In the genomic region with DNA sequence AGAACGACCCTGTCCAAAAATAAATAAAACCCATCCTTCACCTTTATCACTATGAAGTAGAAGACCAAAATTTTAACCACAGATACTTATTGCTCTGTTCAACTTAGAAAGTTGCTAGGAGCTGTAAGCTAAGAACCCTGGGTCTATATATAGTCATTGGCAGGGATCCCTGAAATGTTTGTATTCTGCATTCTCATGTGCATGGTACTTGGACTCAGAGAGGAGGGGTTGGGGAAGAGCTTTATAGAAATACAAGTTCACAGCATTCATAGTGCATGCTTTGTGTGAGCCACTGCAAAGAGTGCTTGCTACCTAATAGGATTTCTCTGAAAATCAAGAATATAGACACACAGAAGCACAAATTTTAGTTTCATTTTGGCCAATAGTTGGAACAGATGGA, we compare ENCODE assay signal across 14 mouse cellular contexts. TPM values are rescaled to one million over a fixed set of nuclear protein-coding genes. Genes with fewer than 3 reads are reported as not detected.
DNase-seq lines count a peak whose midpoint lies in the region; ATAC-seq and TF ChIP-seq lines count a peak whose summit lies in the region.
"Had no signal": no experiment of that assay in that cellular context is flagged by ENCODE, and none has a peak within 500 bp of the region (broad histone marks: within the 10 kb centered on the region; RNA-seq: fewer than 3 reads in every experiment).

No protein-coding gene starts in this region.

- no peak for TF ChIP-seq POLR2A in limb, embryonic 14.5 days (IDR thresholded peaks at IDR 0.05; ENCODE audit: borderline replicate concordance, extremely low read depth, insufficient read depth, insufficient read length)

- 0 out of 2 replicates have a peak, but pooled peaks cover 3% of the 10 kb centered on the region for H3K4me1 ChIP-seq in limb, embryonic 14.5 days (ENCODE audit: control insufficient read depth, insufficient read depth, low read length)
- H3K4me1 ChIP-seq in limb, embryonic 10.5 days: no peaks in the 10 kb centered on the region
- peaks cover 10% of the 10 kb centered on the region; the same call in 1 of the 2 replicates for H3K4me1 ChIP-seq in heart, postnatal 0 days (ENCODE audit: control insufficient read depth, insufficient read depth)
- H3K4me1 ChIP-seq: hindbrain, embryonic 12.5 days; intestine, embryonic 15.5 days had no signal

- no peak for TF ChIP-seq EP300 in heart, postnatal 0 days (IDR thresholded peaks at IDR 0.05; ENCODE audit: low read depth)

- no peaks in the 10 kb centered on the region for H3K9me3 ChIP-seq in limb, embryonic 14.5 days (ENCODE audit: control insufficient read depth, low read length)
- no peaks in the 10 kb centered on the region for H3K9me3 ChIP-seq in limb, embryonic 10.5 days (replicated peaks)
- H3K9me3 ChIP-seq in heart, postnatal 0 days (replicated peaks; ENCODE audit: control insufficient read depth, low read length): no peaks in the 10 kb centered on the region
- H3K9me3 ChIP-seq: hindbrain, embryonic 12.5 days; intestine, embryonic 15.5 days had no signal

- TF ChIP-seq CTCF in gastrocnemius, adult 2 months (IDR thresholded peaks at IDR 0.05): no peak
- no peak for TF ChIP-seq CTCF in heart, postnatal 0 days (IDR thresholded peaks at IDR 0.05; ENCODE audit: low read depth)

- no peaks in the 10 kb centered on the region for H3K27me3 ChIP-seq in limb, embryonic 14.5 days (ENCODE audit: control insufficient read depth, insufficient read depth, low read length)
- no peaks in the 10 kb centered on the region for H3K27me3 ChIP-seq in limb, embryonic 10.5 days (ENCODE audit: low read depth, poor library complexity, severe bottlenecking)
- H3K27me3 ChIP-seq in heart, postnatal 0 days (ENCODE audit: control insufficient read depth, insufficient read depth, low read length): no peaks in the 10 kb centered on the region
- H3K27me3 ChIP-seq: hindbrain, embryonic 12.5 days; intestine, embryonic 15.5 days had no signal

- 80% methylated on average over 1 of the region's 1 CpGs for WGBS in limb, embryonic 14.5 days
- WGBS in limb, embryonic 10.5 days: 89% methylated on average over 1 of the region's 1 CpGs
- WGBS in heart, postnatal 0 days: 42% methylated on average over 1 of the region's 1 CpGs

- DNase-seq in gastrocnemius, adult 2 months: no peak
- no peak for DNase-seq in gastrocnemius, postnatal 36 days
- peak; percentile 71 for DNase-seq in limb, embryonic 14.5 days (ENCODE audit: low spot score)
- no peak for DNase-seq in limb, embryonic 10.5 days (ENCODE audit: low spot score)
- DNase-seq in NIH3T3 (ENCODE audit: low read depth): peak; percentile 84
- peak; percentile 80 for DNase-seq in heart, postnatal 0 days (ENCODE audit: low spot score)
- no peak for DNase-seq in adrenal gland, adult 18-20 months (ENCODE audit: low spot score in 2 of 2)
- DNase-seq: cerebellum, adult 8-10 months; kidney, postnatal 36 days; layer of hippocampus, postnatal 36 days; thymus, adult 2 months had no signal

- ATAC-seq in limb, embryonic 14.5 days (ENCODE audit: low FRiP score, low read depth): no peak
- peak; percentile 86 for ATAC-seq in heart, postnatal 0 days (ENCODE audit: insufficient read depth, low read depth)
- ATAC-seq: CD4-positive, CD25-positive, alpha-beta regulatory T cell, adult 4 months; intestine, embryonic 15.5 days had no signal

- no peak overlapping the region for H3K9ac ChIP-seq in limb, embryonic 14.5 days (ENCODE audit: low read depth, low read length, severe bottlenecking)
- no peak overlapping the region for H3K9ac ChIP-seq in heart, postnatal 0 days (replicated peaks; ENCODE audit: low read depth, low read length)
- H3K9ac ChIP-seq: hindbrain, embryonic 12.5 days; intestine, embryonic 15.5 days had no signal

- H3K4me2 ChIP-seq in limb, embryonic 14.5 days (replicated peaks; ENCODE audit: low read depth, low read length, severe bottlenecking): no peak overlapping the region
- no peak overlapping the region for H3K4me2 ChIP-seq in heart, postnatal 0 days (ENCODE audit: low read depth, low read length)
- H3K4me2 ChIP-seq: hindbrain, embryonic 12.5 days; intestine, embryonic 15.5 days had no signal

- peaks cover 17% of the 10 kb centered on the region for H3K36me3 ChIP-seq in limb, embryonic 14.5 days (ENCODE audit: control insufficient read depth, insufficient read depth, low read length)
- peaks cover 21% of the 10 kb centered on the region for H3K36me3 ChIP-seq in limb, embryonic 10.5 days
- H3K36me3 ChIP-seq in heart, postnatal 0 days (replicated peaks; ENCODE audit: control insufficient read depth, insufficient read depth, low read length): peaks cover 7% of the 10 kb centered on the region
- H3K36me3 ChIP-seq: intestine, embryonic 15.5 days had no signal

- intact Hi-C loops in gastrocnemius, adult 2 months (cut with DNase I): no loop called here
- intact Hi-C loops in gastrocnemius, postnatal 36 days (cut with DNase I): no loop called here

- H3K27ac ChIP-seq in gastrocnemius, adult 2 months: peak overlapping the region; percentile 41
- no peak overlapping the region for H3K27ac ChIP-seq in limb, embryonic 14.5 days (replicated peaks; ENCODE audit: low read depth, low read length)
- H3K27ac ChIP-seq in limb, embryonic 10.5 days: no peak overlapping the region
- H3K27ac ChIP-seq in heart, postnatal 0 days (ENCODE audit: low read depth): peak overlapping the region; percentile 67
- H3K27ac ChIP-seq: hindbrain, embryonic 12.5 days; intestine, embryonic 15.5 days had no signal

- H3K4me3 ChIP-seq in gastrocnemius, adult 2 months: peak overlapping the region; percentile 41
- H3K4me3 ChIP-seq in limb, embryonic 14.5 days (replicated peaks; ENCODE audit: low read length): no peak overlapping the region
- H3K4me3 ChIP-seq in limb, embryonic 10.5 days: no peak overlapping the region
- no peak overlapping the region for H3K4me3 ChIP-seq in heart, postnatal 0 days (ENCODE audit: low read depth, low read length)
- H3K4me3 ChIP-seq: hindbrain, embryonic 12.5 days; intestine, embryonic 15.5 days had no signal

RNA-seq across cellular contexts. Expression of gene Nfat5, which starts 43.2 kb away (rescaled TPM):
- total RNA-seq in gastrocnemius, adult 2 months (2021): 10 to 100 TPM; 15.1 to 21.8 TPM
- total RNA-seq in gastrocnemius, postnatal 36 days (2021): 10 to 100 TPM; 14.4 to 17.3 TPM
- 70.1 and 94.1 TPM in 2 replicates for polyA plus RNA-seq in limb, embryonic 14.5 days (2012; rRNA removed)
- 17.6 and 23.1 TPM in 2 replicates for polyA plus RNA-seq in limb, embryonic 14.5 days (2014; fragmentation: Nextera tagmentation; extraction: Ambion mirVana)
- polyA plus RNA-seq in limb, embryonic 10.5 days (2016; fragmentation: Nextera tagmentation; extraction: Ambion mirVana): 10.0 and 13.0 TPM in 2 replicates
- 29.6 and 30.2 TPM in 2 replicates for total RNA-seq in heart, postnatal 0 days (2014; rRNA removed; ENCODE audit: low replicate concordance)
- 5.7 and 6.4 TPM in 2 replicates for polyA plus RNA-seq in heart, postnatal 0 days (2015; fragmentation: Nextera tagmentation; extraction: Ambion mirVana)
- total RNA-seq in adrenal gland, adult 18-20 months (2021): 100 to 1,000 TPM in 1 of 2 experiments, 10 to 100 TPM in 1; 66.5 to 101 TPM

Comparison
In these comparisons a context has a peak if more than half of its experiments do, and no peak if none do; other contexts are left out.
1. DNase-seq: peak in limb, embryonic 14.5 days (single experiment), NIH3T3 (single experiment) and heart, postnatal 0 days (single experiment); none in gastrocnemius, adult 2 months (single experiment), gastrocnemius, postnatal 36 days (0 of 2), limb, embryonic 10.5 days (single experiment) and adrenal gland, adult 18-20 months (0 of 2).
2. H3K27ac ChIP-seq: peak in gastrocnemius, adult 2 months (single experiment) and heart, postnatal 0 days (single experiment); none in limb, embryonic 14.5 days (single experiment) and limb, embryonic 10.5 days (single experiment).